Mouse (Mus musculus) C3H10T1/2 (cell line): ENCODE data around the gene Gm8206. TPM values are rescaled to one million over a fixed set of nuclear protein-coding genes. Genes with fewer than 3 reads are reported as not detected.

Experiments used
- polyA plus RNA-seq, 2 experiments: library from polyadenylated mRNA; unstranded; fragments of >200 nt; fragmentation: generic; extraction: Trizol; gene quantifications; one replicate each; pipeline ENCODE4 v1.2.1; 2012; ENCODE audit warnings: missing spikeins in 2 of 2

The Gm8206 gene
- not detected for polyA plus RNA-seq

DNA sequence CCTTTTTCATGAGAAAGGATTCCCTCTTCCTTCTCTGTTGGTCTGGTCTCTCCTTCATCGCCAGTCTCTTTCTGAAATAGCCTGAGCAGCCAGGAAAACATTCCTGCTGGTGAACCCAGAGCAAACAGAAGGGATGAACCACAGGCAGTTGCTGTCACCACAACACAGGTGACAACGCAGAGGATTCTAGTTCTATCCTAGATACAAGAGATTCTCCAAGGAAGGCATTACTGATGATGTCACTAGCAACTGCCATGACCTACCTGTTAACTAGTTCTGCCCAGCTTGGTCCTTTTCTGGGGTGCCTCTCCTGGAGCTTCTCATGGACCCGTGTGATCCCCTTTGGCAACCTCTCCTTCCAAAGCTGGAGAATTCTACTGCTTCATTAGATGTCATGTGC is at the start of gene Gm8206:
Gm8206 (minus strand) TSS at position 101 of the 400 bp plus-strand sequence.

DNA sequence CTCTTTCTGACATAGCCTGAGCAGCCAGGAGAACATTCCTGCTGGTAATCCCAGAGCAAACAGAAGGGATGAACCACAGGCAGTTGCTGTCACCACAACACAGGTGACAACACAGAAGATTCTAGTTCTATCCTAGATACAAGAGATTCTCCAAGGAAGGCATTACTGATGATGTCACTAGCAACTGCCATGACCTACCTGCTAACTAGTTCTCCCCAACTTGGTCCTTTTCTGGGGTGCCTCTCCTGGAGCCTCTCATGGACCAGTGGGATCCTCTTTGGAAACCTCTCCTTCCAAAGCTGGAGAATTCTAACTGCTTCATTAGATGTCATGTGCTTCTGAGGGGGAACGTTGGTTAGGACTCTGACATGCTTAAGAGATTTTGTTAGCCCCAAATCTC is 32.0 kb upstream of the Gm8206 start, which contains the start of gene Gm3476:
Gm3476 (minus strand) TSS at position 101 of the 400 bp plus-strand sequence.

DNA sequence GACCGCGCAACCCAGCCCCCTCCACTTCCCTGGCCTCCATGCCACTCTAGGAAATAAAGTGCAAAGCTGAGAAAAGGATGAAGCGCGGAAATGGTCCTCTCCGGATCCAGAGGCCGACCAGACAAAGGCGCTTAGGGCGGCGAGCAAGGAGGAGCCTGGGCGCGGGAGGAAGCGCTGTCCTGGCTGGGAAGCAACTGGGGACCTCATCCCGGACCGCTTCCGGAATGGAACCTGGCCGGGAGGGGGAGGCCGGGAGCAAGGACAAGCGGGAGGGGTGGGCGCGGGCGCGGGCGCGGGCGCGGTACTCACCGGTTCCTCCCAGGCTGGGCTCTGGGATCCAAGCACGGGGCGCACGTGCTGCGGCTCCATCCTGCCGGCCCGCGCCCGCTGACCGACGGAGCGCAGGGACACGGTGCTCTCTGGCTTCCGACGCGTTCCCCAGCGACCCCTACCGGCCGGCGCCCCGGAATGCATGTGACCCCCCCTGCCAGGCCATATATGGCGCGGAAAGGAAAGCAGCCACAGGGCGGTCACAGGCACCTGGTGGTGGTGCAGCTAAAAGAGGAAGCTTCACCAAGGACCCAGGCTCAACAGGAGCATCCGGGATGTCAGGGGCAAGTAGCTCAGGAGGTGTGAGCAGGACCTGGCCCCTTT is 14.7 kb upstream of the Gm8206 start, which contains the start of gene Gm3468:
Gm3468 (minus strand) TSS at position 394 of the 654 bp plus-strand sequence.

DNA sequence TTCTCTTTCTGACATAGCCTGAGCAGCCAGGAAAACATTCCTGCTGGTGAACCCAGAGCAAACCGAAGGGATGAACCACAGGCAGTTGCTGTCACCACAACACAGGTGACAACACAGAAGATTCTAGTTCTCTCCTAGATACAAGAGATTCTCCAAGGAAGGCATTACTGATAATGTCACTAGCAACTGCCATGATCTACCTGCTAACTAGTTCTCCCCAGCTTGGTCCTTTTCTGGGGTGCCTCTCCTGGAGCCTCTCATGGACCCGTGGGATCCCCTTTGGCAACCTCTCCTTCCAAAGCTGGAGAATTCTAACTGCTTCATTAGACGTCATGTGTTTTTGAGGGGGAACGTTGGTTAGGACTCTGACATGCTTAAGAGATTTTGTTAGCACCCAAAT is 35.6 kb downstream of the Gm8206 start, which contains the start of gene Gm6337:
Gm6337 (minus strand) TSS at position 101 of the 400 bp plus-strand sequence.

DNA sequence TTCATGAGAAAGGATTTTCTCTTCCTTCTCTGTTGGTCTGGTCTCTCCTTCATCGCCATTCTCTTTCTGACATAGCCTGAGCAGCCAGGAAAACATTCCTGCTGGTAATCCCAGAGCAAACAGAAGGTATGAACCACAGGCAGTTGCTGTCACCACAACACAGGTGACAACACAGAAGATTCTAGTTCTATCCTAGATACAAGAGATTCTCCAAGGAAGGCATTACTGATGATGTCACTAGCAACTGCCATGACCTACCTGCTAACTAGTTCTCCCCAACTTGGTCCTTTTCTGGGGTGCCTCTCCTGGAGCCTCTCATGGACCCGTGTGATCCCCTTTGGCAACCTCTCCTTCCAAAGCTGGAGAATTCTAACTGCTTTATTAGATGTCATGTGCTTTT is 114.7 kb downstream of the Gm8206 start, which contains the start of gene Gm3453:
Gm3453 (minus strand) TSS at position 101 of the 400 bp plus-strand sequence.

Other genes with a start within 250 kb of the Gm8206 start
- not detected for gene Gm8237, start 213.6 kb downstream of the Gm8206 start, polyA plus RNA-seq
- not detected for gene Gm3248, start 132.2 kb downstream of the Gm8206 start, polyA plus RNA-seq
- gene Gm3453, start 114.8 kb downstream of the Gm8206 start, polyA plus RNA-seq, result not detected
- gene Gm6337, start 35.7 kb downstream of the Gm8206 start, polyA plus RNA-seq, result not detected
- under 1 TPM in 1 of 2 experiments, not detected in 1; 0.05 TPM for gene Gm3468, start 14.7 kb upstream of the Gm8206 start, polyA plus RNA-seq
- not detected for gene Gm3476, start 31.9 kb upstream of the Gm8206 start, polyA plus RNA-seq
- gene Gm21560, start 125.3 kb upstream of the Gm8206 start, polyA plus RNA-seq, result not detected
- gene Gm3411, start 193.3 kb upstream of the Gm8206 start, polyA plus RNA-seq, result not detected
- not detected for gene Gm21103, start 210.9 kb upstream of the Gm8206 start, polyA plus RNA-seq
- not detected for gene Gm3618, start 249.7 kb upstream of the Gm8206 start, polyA plus RNA-seq